Mouse (Mus musculus): ENCODE measurements at regions not wholly inside any gene's neighbourhood (a gene's known extent, or its start where the extent isn't known, plus 50 kb on each side); places are given as distances from the start of the nearest gene placed in this dataset.

GRCm38 (mm10) chr9:87784872-87785271 is 53.8 kb upstream of the Tbx18 start:
- DNase-seq (ENCODE audit: low read depth, low spot score): no peak

GRCm38 (mm10) chr9:87811746-87812145 is 80.7 kb upstream of the Tbx18 start:
- DNase-seq (ENCODE audit: low read depth, low spot score): no peak

GRCm38 (mm10) chr9:87822276-87822675 is 91.2 kb upstream of the Tbx18 start:
- no peak for DNase-seq (ENCODE audit: low read depth, low spot score)

GRCm38 (mm10) chr9:87824691-87825230 is 93.7 kb upstream of the Tbx18 start:
- no peak for DNase-seq (ENCODE audit: low read depth, low spot score)

GRCm38 (mm10) chr9:87843898-87844297 is 112.8 kb upstream of the Tbx18 start:
- no peak for DNase-seq (ENCODE audit: low read depth, low spot score)

- no peak for DNase-seq (ENCODE audit: low read depth, low spot score)
These were observed 113.4 kb upstream of the Tbx18 start for GRCm38 (mm10) chr9:87844453-87844852.

GRCm38 (mm10) chr9:87848882-87849281 is 117.8 kb upstream of the Tbx18 start:
- DNase-seq (ENCODE audit: low read depth, low spot score): no peak

- DNase-seq (ENCODE audit: low read depth, low spot score): no peak
These were observed 119.1 kb upstream of the Tbx18 start for GRCm38 (mm10) chr9:87850133-87850532.

- DNase-seq (ENCODE audit: low read depth, low spot score): no peak
These were observed 130.5 kb upstream of the Tbx18 start for GRCm38 (mm10) chr9:87861588-87861987.

GRCm38 (mm10) chr9:87865236-87865635 is 134.2 kb upstream of the Tbx18 start:
- no peak for DNase-seq (ENCODE audit: low read depth, low spot score)

- DNase-seq (ENCODE audit: low read depth, low spot score): no peak
These were observed 141.4 kb upstream of the Tbx18 start for GRCm38 (mm10) chr9:87872384-87872905.

- no peak for DNase-seq (ENCODE audit: low read depth, low spot score)
These were observed 151.5 kb upstream of the Tbx18 start for GRCm38 (mm10) chr9:87882587-87882986.

- no peak for DNase-seq (ENCODE audit: low read depth, low spot score)
These were observed 152.0 kb upstream of the Tbx18 start for GRCm38 (mm10) chr9:87883069-87883468.

- peak; percentile 30 for DNase-seq (ENCODE audit: low read depth, low spot score)
These were observed 163.0 kb upstream of the Tbx18 start for GRCm38 (mm10) chr9:87894051-87894450.

GRCm38 (mm10) chr9:87894596-87894995 is 163.5 kb upstream of the Tbx18 start:
- DNase-seq (ENCODE audit: low read depth, low spot score): no peak

GRCm38 (mm10) chr9:87895526-87895925 is 164.5 kb upstream of the Tbx18 start:
- no peak for DNase-seq (ENCODE audit: low read depth, low spot score)

GRCm38 (mm10) chr9:87897336-87897735 is 166.3 kb upstream of the Tbx18 start:
- DNase-seq (ENCODE audit: low read depth, low spot score): no peak

GRCm38 (mm10) chr9:87899368-87899767 is 168.3 kb upstream of the Tbx18 start:
- no peak for DNase-seq (ENCODE audit: low read depth, low spot score)

GRCm38 (mm10) chr9:87899800-87900199 is 168.7 kb upstream of the Tbx18 start:
- no peak for DNase-seq (ENCODE audit: low read depth, low spot score)

- DNase-seq (ENCODE audit: low read depth, low spot score): no peak
These were observed 190.2 kb upstream of the Tbx18 start for GRCm38 (mm10) chr9:87921291-87921690.

GRCm38 (mm10) chr9:87925151-87925550 is 194.1 kb upstream of the Tbx18 start:
- DNase-seq (ENCODE audit: low read depth, low spot score): no peak

- no peak for DNase-seq (ENCODE audit: low read depth, low spot score)
These were observed 202.2 kb upstream of the Tbx18 start for GRCm38 (mm10) chr9:87933230-87933629.

GRCm38 (mm10) chr9:87952426-87952825 is 221.4 kb upstream of the Tbx18 start:
- no peak for DNase-seq (ENCODE audit: low read depth, low spot score)

- no peak for DNase-seq (ENCODE audit: low read depth, low spot score)
These were observed 223.9 kb upstream of the Tbx18 start for GRCm38 (mm10) chr9:87954941-87955340.
